Mouse (Mus musculus) colon, adult 2 months (tissue): Measurements from ENCODE around the gene Cers3. TPM values are rescaled to one million over a fixed set of nuclear protein-coding genes. Genes with fewer than 3 reads are reported as not detected.

Source experiments
- polyA plus RNA-seq: library from polyadenylated mRNA; depleted of rRNA; stranded (reverse); fragments of >200 nt; gene quantifications from 2 replicates; pipeline ENCODE4 v1.2.3, GENCODE M21; 2012; rRNA removed

Gene Cers3
- 0.09 and 0.12 TPM in 2 replicates for polyA plus RNA-seq

DNA sequence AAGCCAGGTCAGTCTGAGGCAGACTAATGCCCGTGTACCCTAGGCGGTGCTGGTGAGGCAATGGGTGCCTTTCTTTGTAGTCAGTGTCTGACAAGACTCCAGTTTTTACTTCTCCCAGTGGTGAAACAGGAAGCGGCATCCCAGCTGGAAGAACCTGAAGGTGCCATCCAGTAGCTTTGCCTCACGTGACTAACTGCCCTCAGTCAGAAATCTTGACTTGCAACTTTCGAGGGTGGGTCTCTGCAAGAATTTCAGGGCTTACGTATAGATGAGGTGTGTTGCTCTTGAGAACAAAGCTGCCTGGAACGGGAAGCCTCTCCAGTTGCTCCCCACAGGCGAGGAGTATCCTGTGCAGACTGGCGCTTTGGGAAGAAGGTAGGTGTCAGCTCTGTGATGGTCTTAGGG is at the start of gene Cers3:
Cers3 (plus strand) TSS at position 128 of the 405 bp plus-strand sequence.

DNA sequence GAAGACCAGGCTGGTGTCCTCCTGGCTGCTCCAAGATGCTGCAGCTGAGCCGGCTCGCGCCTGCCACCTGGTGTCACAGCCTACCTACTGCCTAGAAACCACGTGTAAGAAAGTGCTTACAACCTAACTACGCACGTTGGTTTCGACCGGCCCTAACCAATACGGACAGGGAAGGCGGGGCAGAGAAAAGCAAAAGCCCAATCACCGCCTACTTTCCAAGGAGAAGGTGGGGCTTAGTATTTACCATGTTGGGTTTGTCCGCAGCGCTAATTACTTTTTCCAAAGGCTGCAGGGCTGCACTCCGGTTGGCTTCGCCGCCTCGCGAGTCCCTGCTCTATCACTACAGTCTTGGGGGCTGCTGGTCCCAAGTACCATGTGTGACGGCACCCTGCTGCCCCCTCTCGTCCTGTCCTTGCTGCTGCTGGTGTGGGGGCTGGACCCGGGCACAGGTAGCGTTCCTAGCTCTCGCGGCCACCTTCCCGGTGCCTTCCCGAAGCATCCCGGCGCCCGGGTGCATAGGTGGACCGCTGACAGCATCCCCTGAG is 96.2 kb downstream of the Cers3 start, which contains the start of gene Adamts17:
Adamts17 (plus strand) TSS at position 273 of the 545 bp plus-strand sequence.

Other genes starting within 250 kb of the Cers3 start
- 3.2 and 4.2 TPM in 2 replicates for gene Asb7, start 53.9 kb upstream of the Cers3 start, polyA plus RNA-seq
- 5.1 and 5.6 TPM in 2 replicates for gene Lins1, start 53.6 kb upstream of the Cers3 start, polyA plus RNA-seq
- 3.1 and 3.8 TPM in 2 replicates for gene Adamts17, start 96.2 kb downstream of the Cers3 start, polyA plus RNA-seq